Mouse (Mus musculus): ENCODE results near the gene E130308A19Rik. TPM values are rescaled to one million over a fixed set of nuclear protein-coding genes. Genes with fewer than 3 reads are reported as not detected.

The E130308A19Rik gene
- total RNA-seq, 2 experiments from 2014 or later, result 11.7 to 14.7 TPM

DNA sequence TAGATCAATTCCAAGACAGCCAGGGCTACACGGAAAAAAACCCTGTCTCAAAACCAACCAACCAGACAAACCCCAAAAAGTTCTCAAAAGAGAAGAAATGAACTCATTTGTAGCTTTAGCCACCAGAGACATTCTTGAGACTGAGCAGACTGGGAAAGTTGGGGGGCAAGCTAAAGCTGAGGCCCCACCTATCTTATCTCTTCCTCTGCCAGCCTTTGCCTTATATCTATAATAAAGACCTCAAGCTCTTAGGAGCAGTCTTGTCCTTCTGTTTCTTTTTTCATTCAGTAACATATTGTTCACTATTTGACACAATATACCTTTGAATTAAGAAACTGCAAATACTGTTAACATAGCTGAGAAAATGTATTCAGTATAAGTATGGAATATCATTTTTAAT is 55.4 kb downstream of the E130308A19Rik start:
- DNase-seq (ENCODE audit: low spot score in 2 of 2), result no peak

DNA sequence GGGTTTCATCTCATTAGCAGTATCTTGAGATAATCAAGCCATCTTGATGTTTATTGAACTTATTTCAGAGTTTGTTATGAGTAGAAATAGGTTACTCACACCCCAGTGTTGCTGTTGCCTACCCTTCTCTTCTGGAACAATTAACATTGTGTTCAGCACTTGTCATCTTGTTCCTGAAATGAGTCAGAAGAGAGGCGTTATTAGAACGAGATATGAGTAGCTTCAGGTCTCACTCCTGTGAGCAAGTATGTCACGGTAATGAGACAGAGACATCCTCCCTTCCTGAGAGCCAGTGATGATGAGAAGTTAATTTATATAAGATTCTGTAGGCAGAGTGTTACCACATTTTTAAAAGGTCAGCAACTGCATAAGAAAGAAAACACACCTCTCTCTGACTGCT is 56.5 kb downstream of the E130308A19Rik start:
- DNase-seq (ENCODE audit: low spot score in 2 of 2), result no peak

DNA sequence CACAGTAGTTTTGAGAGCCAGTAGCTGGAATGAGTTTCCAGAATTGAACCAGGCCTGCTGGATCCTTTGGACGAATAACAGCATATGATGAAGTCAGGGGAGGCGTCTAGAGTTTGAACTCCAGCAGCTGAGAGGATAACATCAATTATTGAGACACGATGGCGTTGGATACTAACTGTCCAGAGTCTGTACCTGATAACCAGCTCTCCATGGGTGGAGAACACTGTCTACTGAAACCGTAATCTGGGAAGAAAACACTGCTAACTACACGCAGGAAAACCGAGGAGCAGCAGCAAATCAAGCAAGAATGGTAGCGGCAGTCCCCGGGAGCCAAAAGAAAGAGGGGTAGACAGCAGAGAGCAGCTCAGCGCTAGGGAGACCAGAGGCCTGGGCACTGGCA is 56.9 kb downstream of the E130308A19Rik start:
- DNase-seq (ENCODE audit: low spot score in 2 of 2), result no peak

DNA sequence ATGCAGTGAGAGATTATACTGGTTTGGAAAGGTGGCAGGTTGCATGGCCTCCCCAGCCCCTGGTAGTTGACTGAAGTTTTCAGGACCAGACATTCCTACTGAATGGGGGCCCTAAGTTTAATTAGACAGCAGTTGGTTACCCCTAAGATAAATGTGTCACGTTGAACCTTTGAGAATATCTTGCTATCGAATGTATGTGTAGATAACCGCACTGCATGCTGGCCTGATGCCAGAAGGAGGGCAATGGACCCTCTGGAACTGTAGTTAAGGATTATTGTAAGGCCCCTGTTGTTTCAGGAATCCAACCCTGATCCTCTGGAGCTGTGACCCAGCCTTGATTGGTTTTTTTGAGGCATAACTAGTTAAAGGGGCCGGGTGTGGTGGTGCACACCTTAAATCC is 58.3 kb downstream of the E130308A19Rik start:
- no peak for DNase-seq (ENCODE audit: low spot score in 2 of 2)

DNA sequence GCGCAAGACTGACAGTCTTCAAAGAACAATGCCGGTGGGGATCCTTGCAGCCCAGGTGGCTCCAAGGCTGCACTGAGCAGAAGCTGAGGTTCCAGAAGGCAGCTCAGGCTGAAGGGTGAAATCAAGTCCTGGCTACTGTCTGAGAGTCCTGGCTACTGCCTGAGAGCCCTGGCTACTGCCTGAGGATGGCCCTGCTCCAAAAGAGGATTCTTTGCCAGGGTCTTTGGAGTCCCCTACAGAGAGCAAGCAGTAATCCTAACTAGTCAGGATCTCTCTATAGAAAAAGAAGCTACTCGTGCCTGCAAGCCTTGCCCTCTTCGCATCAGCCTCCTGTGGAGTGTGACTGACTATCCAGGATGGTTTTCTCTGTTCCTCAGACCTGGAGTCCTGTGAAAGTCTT is 60.7 kb downstream of the E130308A19Rik start:
- DNase-seq (ENCODE audit: low spot score in 2 of 2), result no peak

DNA sequence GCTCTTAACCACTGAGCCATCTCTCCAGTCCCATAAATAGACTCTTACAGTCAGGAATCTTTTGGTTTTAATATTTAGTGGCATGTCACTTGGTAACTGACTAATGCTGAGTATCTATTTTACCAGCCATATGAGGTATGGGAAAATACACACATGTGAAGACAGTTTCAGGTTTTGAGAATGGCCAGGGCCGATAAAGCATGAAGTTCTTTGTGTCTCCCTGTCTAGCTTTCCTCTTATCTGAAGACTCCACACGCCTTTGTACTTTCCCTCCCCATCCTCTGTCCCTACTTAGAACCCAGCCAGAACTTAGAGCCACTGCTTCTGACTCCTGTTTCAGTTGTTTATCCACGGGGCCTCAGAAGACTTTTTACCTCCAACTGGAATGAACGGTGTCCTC is 63.0 kb downstream of the E130308A19Rik start:
- no peak for DNase-seq (ENCODE audit: low spot score in 2 of 2)

DNA sequence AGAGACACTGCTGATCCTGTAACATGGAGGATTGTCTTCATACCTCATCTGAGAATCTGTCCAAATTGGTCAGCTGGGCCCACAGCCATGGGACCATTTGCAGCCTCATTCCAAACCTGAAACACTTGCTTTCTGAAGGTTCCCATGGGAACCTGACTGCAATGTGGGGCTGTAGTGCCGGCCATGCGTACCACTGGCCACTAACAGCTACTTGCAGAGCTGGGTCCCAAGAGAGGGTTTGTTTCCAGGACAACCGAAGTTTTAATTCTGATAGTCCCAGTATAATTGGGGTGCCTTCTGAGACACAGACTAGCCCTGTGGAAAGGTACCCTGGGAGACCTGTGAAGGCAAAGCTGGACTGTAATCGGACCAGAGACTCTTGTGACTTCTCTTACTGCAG is 64.1 kb downstream of the E130308A19Rik start:
- no peak for DNase-seq (ENCODE audit: low spot score in 2 of 2)

DNA sequence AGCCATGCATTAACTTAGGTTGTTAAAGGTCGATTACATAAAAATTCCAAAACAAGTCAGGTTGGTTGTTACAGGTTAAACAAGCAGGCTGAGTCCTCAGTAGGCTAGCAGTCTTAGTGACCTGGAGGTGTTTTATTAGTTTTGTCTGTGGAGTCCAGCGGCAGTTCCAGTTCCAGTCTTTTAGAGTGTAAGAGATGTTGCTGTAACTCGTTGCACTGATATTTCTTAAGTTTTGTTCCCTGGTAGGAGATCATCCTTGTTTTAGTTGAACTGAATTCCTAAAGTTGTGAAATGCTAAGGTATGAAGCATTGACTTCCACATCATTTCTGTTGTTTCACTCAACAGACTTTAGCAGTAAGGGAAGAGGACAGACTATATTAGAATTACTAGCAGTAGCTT is 70.8 kb downstream of the E130308A19Rik start:
- no peak for DNase-seq (ENCODE audit: low spot score in 2 of 2)

DNA sequence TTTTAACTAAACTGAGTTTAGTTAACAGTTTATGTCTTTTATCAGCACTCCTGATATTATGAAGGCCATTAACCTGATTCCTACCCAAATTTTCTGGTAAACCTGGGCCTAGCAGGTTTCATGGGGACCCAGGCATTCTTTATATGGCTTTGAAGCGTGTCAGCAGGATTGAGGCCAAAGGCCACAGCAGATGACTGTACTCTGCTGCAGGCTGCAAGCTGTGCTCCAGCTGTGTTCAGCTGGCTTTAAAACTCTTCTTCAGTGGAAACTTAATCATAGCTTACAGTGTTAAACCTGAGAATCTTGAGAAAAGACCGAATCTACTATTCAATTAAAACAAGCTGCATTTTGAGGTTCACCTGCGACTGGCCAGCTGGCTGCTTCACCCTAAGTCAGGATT is 71.9 kb downstream of the E130308A19Rik start:
- DNase-seq (ENCODE audit: low spot score in 2 of 2), result no peak

DNA sequence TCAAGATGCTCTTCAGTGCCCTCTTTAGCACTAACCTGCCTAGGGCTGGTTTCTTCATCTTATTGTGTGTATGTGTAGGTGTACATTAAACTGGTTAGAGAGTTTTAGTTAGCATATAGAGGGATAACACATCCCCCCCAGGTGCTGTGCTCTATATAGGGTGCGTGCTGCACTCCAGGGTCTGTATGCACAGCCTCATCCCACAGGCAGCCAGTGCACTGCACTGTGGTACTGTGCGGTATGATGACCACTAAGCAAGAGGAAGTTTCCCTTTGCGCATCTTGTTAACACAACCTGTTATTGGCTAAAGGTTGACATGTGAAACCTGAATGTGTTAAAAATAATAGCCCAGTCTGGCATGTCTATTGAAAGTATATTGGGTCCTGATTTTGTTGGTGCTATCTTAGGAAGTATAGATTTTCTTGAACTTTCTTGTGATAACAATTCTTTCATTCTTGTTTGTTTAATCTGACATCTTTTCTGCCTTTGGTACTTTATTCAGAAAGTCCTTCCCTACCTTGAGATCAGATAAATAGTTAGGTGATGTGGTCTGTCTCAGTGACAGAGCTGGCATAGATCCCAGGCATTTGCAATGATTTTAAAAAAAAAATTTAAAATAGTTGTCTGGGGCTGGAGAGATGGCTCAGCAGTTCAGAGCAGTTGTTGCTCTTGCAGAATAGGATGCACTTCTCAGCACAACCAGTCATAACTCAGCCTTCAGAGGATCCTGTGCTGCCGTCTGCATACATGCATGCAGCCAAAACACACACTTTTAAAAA is 73.2 kb downstream of the E130308A19Rik start:
- no peak for DNase-seq (ENCODE audit: low spot score in 2 of 2)

DNA sequence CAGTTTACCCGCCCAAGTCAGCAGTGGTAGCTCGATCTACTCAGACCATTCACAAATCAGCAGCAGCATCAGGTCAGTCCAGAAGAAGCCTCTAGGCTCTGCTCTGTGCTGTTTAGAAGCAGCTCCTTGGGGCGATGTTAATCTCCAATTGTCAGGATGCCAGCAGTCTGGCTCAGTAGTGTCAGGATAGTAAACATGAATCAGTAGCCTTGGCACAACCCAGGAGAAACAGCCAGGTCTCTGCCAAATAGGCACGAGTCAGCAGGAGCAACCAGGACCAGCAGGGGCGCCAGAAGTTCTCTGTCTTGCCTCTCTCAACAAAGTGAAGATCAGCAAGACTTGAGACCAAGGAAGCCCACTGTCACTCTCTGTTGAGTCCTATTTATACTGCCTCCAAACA is 83.3 kb downstream of the E130308A19Rik start:
- DNase-seq (ENCODE audit: low spot score in 2 of 2), result peak in 1 of 2 experiments; percentile 15

DNA sequence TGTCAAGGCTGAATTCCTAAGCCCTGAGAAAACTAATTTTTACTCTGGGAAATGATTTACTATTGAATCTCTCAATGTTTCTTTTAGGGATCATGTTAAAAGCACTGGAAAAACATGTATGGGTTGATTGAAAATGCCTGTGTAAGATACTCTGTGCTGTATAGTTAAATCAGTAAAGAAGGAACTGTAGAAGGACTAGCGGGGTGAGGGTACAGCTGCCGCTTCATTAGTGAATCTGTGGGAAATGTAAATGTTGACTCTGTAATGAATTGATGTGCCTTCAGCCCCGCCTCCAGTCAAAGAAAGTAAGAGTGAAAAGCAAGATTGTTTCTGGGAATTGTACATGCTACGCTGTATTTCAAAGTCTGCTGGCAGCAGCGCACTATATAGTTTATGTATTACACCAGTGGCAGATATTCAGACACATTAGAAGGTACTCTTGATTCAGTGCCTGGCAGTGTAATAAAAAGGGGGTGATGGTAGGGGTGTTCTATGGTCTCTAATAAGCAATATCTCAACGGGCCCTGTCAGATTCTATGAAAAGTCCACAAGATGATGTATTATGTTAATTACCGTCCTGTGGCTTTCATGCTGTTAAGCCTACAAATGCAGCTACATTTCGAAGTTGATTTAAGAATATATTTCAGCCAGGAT is 84.9 kb downstream of the E130308A19Rik start:
- no peak for DNase-seq (ENCODE audit: low spot score in 2 of 2)

DNA sequence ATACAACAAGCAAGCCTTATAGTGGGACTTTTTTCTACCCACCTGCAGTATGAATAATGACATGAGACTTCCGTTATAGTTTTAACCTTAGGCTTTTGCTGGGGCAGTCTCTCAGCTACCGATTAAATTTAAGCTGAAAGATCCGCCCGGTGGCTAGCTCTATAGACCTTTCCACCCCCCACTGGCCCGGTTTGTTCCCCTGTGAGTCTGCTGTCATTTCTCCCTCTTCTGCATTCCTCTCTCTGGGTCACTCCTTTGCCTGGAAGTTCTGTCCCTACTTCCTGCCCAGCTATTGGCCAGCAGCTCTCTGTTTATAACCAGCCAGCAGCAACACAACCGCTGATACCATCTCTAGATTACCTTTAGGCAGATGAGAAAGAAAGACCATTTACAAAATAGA is 86.4 kb downstream of the E130308A19Rik start:
- no peak for DNase-seq (ENCODE audit: low spot score in 2 of 2)

DNA sequence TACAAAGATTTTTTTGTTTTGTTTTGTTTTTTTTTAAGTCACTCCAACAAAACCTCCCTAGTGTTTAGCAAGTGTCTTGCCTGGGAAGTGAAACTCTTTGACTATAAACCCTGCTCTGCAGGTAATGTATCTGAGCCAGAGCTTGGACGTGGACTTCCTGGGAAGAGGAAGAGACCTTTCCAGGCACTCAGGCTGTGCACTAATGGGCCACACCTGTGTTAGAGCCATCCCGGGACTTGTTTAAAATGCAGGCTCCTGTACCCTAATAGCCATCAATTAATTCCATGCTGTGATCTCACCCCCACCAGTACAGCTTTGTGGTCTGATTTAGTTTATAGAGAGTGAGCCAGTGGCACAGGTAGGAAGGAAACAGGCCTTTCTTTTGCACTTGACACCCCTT is 86.9 kb downstream of the E130308A19Rik start:
- no peak for DNase-seq (ENCODE audit: low spot score in 2 of 2)

DNA sequence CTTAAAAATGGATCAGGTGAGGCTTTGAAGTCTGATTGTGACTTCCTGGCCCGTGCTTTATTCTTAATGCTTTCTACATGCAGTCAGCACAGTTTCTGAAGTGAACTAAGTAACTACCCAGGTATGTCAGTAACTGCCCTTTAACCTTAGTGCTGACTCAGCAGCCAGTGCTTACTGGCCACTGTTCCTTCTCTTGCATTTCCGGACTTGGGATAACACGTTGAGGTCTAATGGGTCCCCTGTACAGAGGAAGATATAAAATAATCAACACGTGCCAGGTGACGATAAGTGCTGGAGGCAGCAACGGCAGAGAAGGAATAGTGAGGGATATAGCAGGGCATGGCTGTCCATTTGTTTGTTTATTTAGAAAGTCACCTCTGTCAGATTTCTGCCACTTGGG is 88.5 kb downstream of the E130308A19Rik start:
- DNase-seq (ENCODE audit: low spot score in 2 of 2), result no peak

DNA sequence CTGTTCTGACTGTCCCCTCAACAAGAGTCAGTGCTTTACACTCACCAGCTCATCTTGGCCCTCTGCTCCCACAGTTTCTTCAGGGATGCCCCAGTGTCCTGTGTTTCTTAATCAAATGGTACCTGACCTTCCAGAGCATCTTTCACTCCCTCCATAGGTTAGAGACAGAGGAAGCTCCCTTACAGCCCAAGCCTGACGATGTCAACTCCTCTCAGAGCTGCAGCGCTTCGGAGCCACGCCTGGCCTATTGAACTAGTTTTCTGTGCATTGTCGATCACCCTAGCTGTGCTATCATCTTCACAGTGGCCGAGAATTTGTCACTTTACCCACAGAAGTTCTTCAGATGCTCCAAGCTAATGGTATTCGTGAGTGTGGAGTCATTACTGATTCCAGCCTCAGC is 88.9 kb downstream of the E130308A19Rik start:
- no peak for DNase-seq (ENCODE audit: low spot score in 2 of 2)

DNA sequence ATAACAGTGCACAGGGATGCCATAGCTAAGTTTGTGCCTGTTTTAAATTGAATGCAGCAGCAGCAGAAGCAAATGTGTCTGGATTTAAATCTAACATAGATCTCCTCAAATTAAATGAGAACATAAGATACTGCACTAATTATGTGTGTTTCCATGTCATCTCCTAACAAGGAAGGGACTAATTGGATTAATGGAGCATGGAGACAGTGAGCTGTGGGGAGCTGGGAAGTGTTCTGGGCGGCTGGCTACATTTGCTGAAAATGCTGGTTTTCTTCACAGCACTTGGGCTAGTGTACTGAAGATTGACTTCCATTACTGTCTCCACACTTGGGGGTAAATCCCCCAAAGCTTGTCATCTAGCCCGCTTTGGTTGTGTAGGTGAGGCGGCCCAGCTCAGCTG is 89.5 kb downstream of the E130308A19Rik start:
- no peak for DNase-seq (ENCODE audit: low spot score in 2 of 2)

DNA sequence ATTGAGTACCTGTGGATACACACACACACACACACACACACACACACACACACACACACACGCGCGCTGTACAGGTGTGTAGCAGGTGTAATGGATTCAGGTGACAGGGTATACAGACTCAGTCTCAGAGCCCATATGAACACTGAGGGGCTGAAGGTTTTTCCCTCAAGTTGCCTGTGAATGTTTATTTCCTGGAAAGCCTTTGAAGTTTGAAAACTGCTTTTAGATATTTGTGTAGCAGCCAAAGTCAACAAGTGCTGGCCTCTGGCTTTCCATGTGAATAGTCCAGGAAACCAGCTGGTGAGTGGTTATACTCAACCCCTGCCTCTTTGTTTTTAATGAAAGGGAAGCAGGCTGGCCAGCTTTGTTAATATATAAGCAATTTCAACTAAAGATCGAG is 91.3 kb downstream of the E130308A19Rik start:
- DNase-seq (ENCODE audit: low spot score in 2 of 2), result no peak

DNA sequence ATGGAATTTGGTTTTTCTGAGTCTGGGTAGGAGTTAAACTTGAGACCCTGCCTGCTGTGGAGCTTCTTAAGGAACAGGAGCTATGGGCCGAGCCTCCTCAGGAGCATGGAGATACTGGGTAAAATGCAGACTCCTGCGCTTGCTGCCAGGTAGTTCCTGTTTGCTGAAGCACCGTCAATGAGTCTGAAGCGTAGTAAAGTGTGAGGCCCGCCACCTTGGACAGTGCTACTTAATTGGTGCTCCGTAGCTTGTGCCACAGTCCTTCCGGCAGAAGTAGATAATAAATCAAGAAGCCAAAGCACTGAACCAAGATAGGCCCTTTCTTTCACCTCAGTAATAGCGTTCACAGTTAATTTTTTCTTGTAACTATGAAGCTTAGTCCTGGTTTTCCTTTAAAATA is 92.5 kb downstream of the E130308A19Rik start:
- no peak for DNase-seq (ENCODE audit: low spot score in 2 of 2)

DNA sequence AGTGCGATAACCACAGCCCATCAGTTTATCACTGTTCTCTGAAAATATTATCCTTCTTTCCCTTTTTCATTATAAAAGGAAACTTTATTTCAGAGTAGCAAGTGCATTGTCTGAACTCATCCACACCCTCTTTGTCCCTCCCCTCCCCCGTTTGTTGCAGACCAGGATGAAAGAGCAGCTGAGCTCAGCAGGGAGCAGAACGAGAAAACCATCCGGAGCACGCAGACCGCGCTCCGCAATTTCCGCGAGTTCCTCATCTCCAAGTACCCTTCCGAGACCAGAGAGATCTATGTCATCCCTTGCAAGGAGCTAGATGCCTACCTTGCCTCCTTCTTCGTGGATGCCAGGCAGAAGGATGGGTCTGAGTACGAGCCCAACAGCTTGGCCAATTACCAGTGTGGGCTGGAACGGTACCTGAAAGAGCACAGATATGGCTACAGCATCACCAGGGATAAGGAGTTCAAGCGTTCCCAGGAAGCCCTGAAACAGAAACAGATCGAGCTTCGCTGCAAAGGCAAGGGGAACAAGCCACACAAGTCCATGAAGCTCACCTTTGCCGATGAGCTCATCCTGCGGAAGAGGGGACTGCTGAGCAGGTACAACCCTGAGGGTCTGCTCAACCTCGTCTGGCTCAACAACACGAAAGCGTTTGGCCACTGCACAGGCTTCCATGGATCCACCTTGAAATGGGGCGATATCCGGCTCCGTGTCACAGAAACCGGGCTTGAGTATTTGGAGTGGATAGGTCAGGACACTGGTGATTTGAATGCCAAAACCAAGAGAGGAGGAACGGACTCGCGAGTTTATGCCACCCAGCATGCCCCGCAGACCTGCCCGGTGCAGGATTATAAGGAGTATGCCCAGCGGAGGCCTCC is 93.7 kb downstream of the E130308A19Rik start:
- no peak for DNase-seq (ENCODE audit: low spot score in 2 of 2)

DNA sequence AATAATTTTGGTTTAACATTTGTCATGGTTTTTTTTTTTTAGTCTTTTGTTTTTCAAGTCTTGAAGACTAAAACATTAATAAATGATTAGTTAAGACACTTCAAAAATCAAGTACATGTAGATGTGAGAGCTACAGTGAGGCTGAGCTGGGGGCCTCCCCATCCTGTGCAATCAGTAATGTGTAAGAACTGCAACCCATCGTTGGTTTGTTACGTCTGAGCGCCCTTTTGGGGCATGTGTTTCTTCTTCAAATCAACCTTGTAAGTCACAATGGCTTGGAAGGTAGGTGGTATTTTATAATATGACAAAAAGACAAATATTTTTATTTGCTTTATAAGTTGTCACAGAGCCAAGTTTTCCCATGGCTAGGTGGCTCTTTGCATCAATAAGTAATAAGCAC is 95.8 kb downstream of the E130308A19Rik start:
- DNase-seq (ENCODE audit: low spot score in 2 of 2), result no peak

DNA sequence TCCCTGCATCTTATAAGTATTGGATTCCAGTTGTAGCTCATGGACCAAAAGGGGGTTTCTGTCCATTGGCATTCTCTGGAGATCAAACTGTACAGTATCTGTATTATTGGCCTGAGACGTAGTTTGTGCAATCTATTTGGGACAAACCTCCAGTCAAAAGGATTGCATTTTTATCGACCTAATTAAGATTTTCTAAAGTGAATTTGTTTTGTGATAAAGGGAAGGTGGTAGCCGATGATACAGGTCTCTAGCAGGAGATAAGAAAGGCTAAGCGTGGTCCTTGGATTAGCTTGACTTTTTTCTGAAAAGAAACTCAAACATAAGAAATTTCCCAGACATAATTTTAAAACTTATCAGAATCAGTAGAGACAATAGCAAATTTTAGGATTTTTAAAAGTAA is 99.6 kb downstream of the E130308A19Rik start:
- DNase-seq (ENCODE audit: low spot score in 2 of 2), result no peak

All from layer of hippocampus, adult 18-20 months (tissue).